Mouse (Mus musculus): ENCODE results near the gene Mat2a.

DNA sequence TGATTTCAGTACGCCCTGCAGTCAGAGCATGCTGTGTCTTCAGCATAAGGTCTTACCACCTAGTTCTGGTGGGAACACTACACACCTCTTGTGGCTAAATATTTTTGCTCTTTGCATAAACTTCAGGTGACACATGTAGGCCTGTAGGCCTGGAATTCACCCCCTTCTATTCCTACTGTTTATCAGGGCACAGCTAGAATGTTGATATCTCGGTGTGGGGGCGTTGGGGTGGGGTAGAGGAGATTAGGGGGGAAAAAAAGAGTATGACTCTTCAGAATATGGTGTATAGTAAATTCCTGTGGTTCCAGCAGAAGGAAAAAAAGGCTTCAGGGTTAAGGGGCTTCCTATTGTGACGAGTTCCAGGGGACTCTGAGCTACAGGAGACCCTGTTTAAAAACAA, 17.2 kb upstream of the Mat2a start:
- TF ChIP-seq MAFK (IDR thresholded peaks at IDR 0.05; ENCODE audit: insufficient read depth, low read depth, low read length) (no peak), ZC3H11A (IDR thresholded peaks at IDR 0.05; ENCODE audit: borderline replicate concordance, low read depth, low read length) (no peak), HCFC1 (IDR thresholded peaks at IDR 0.05; ENCODE audit: borderline replicate concordance, insufficient read depth, low read length) (no peak), CHD2 (IDR thresholded peaks at IDR 0.05; ENCODE audit: low read depth, low read length) (no peak)
